Mouse (Mus musculus): Measurements from ENCODE around the gene Psmb8. TPM values are rescaled to one million over a fixed set of nuclear protein-coding genes. Genes with fewer than 3 reads are reported as not detected.

Psmb8 gene
- polyA plus RNA-seq, 1 experiment: 705 TPM

GRCm38 (mm10) chr17:34169279-34169678 lies 28.2 kb upstream of the Psmb8 start:
- DNase-seq: no peak
- Histone ChIP-seq H3K27ac (ENCODE audit: control insufficient read depth, insufficient read depth, low read length) (no peak overlapping the region), H3K4me3 (ENCODE audit: control insufficient read depth, insufficient read depth, low read length) (no peak overlapping the region), H3K4me1 (replicated peaks; ENCODE audit: control insufficient read depth, insufficient read depth, low read length) (peaks cover 14% of the 10 kb centered on the region), H3K36me3 (ENCODE audit: control insufficient read depth, insufficient read depth, low read length) (no peaks in the 10 kb centered on the region), H3K27me3 (ENCODE audit: control insufficient read depth, insufficient read depth, low read length) (no peaks in the 10 kb centered on the region)
- TF ChIP-seq POLR2A (IDR thresholded peaks at IDR 0.05; ENCODE audit: control insufficient read depth, extremely low read depth, insufficient read depth, low read length, poor library complexity) (no peak), CTCF (IDR thresholded peaks at IDR 0.05; ENCODE audit: borderline replicate concordance, control insufficient read depth, extremely low read depth, insufficient read depth, low read length, poor library complexity) (no peak)
- 2% methylated on average over 2 of the region's 2 CpGs for WGBS

- no peaks in the 10 kb centered on the region for H3K27me3 ChIP-seq (ENCODE audit: control insufficient read depth, insufficient read depth, low read length)
- H3K27ac ChIP-seq (ENCODE audit: control insufficient read depth, insufficient read depth, low read length): no peak overlapping the region
- WGBS: 9% methylated on average over 4 of the region's 4 CpGs
- H3K36me3 ChIP-seq (ENCODE audit: control insufficient read depth, insufficient read depth, low read length): no peaks in the 10 kb centered on the region
- no peak overlapping the region for H3K4me3 ChIP-seq (ENCODE audit: control insufficient read depth, insufficient read depth, low read length)
- no peak for DNase-seq
- TF ChIP-seq POLR2A (IDR thresholded peaks at IDR 0.05; ENCODE audit: control insufficient read depth, extremely low read depth, insufficient read depth, low read length, poor library complexity): no peak
- TF ChIP-seq CTCF (IDR thresholded peaks at IDR 0.05; ENCODE audit: borderline replicate concordance, control insufficient read depth, extremely low read depth, insufficient read depth, low read length, poor library complexity): no peak
- H3K4me1 ChIP-seq (replicated peaks; ENCODE audit: control insufficient read depth, insufficient read depth, low read length): peaks cover 10% of the 10 kb centered on the region
Measured at GRCm38 (mm10) chr17:34170487-34170876, 27.0 kb upstream of the Psmb8 start.

GRCm38 (mm10) chr17:34170877-34171498 lies 26.5 kb upstream of the Psmb8 start:
- H3K27me3 ChIP-seq (ENCODE audit: control insufficient read depth, insufficient read depth, low read length): no peaks in the 10 kb centered on the region
- peak; percentile 82 for DNase-seq
- 2% methylated on average over 13 of the region's 13 CpGs for WGBS
- peak overlapping the region; percentile 18 for H3K4me3 ChIP-seq (ENCODE audit: control insufficient read depth, insufficient read depth, low read length)
- peak overlapping the region; percentile 98 for H3K27ac ChIP-seq (ENCODE audit: control insufficient read depth, insufficient read depth, low read length)
- peaks cover 10% of the 10 kb centered on the region for H3K4me1 ChIP-seq (replicated peaks; ENCODE audit: control insufficient read depth, insufficient read depth, low read length)
- TF ChIP-seq CTCF (IDR thresholded peaks at IDR 0.05; ENCODE audit: borderline replicate concordance, control insufficient read depth, extremely low read depth, insufficient read depth, low read length, poor library complexity) (no peak), POLR2A (IDR thresholded peaks at IDR 0.05; ENCODE audit: control insufficient read depth, extremely low read depth, insufficient read depth, low read length, poor library complexity) (no peak)
- H3K36me3 ChIP-seq (ENCODE audit: control insufficient read depth, insufficient read depth, low read length): no peaks in the 10 kb centered on the region

GRCm38 (mm10) chr17:34172528-34172927 lies 25.0 kb upstream of the Psmb8 start:
- Histone ChIP-seq H3K27ac (ENCODE audit: control insufficient read depth, insufficient read depth, low read length) (no peak overlapping the region), H3K4me1 (replicated peaks; ENCODE audit: control insufficient read depth, insufficient read depth, low read length) (peaks cover 10% of the 10 kb centered on the region), H3K36me3 (ENCODE audit: control insufficient read depth, insufficient read depth, low read length) (no peaks in the 10 kb centered on the region), H3K4me3 (ENCODE audit: control insufficient read depth, insufficient read depth, low read length) (no peak overlapping the region), H3K27me3 (ENCODE audit: control insufficient read depth, insufficient read depth, low read length) (no peaks in the 10 kb centered on the region)
- TF ChIP-seq CTCF (IDR thresholded peaks at IDR 0.05; ENCODE audit: borderline replicate concordance, control insufficient read depth, extremely low read depth, insufficient read depth, low read length, poor library complexity) (no peak), POLR2A (IDR thresholded peaks at IDR 0.05; ENCODE audit: control insufficient read depth, extremely low read depth, insufficient read depth, low read length, poor library complexity) (no peak)
- WGBS: 98% methylated on average over 5 of the region's 5 CpGs
- no peak for DNase-seq

- Histone ChIP-seq H3K27ac (ENCODE audit: control insufficient read depth, insufficient read depth, low read length) (peak overlapping the region; percentile 81), H3K4me3 (ENCODE audit: control insufficient read depth, insufficient read depth, low read length) (no peak overlapping the region), H3K4me1 (replicated peaks; ENCODE audit: control insufficient read depth, insufficient read depth, low read length) (peaks cover 10% of the 10 kb centered on the region), H3K27me3 (ENCODE audit: control insufficient read depth, insufficient read depth, low read length) (no peaks in the 10 kb centered on the region), H3K36me3 (ENCODE audit: control insufficient read depth, insufficient read depth, low read length) (no peaks in the 10 kb centered on the region)
- 21% methylated on average over 1 of the region's 1 CpGs for WGBS
- TF ChIP-seq CTCF (IDR thresholded peaks at IDR 0.05; ENCODE audit: borderline replicate concordance, control insufficient read depth, extremely low read depth, insufficient read depth, low read length, poor library complexity): no peak
- no peak for TF ChIP-seq POLR2A (IDR thresholded peaks at IDR 0.05; ENCODE audit: control insufficient read depth, extremely low read depth, insufficient read depth, low read length, poor library complexity)
- no peak for DNase-seq
Measured at GRCm38 (mm10) chr17:34174075-34174474, 23.4 kb upstream of the Psmb8 start.

- no peak for TF ChIP-seq POLR2A (IDR thresholded peaks at IDR 0.05; ENCODE audit: control insufficient read depth, extremely low read depth, insufficient read depth, low read length, poor library complexity)
- no peak for TF ChIP-seq CTCF (IDR thresholded peaks at IDR 0.05; ENCODE audit: borderline replicate concordance, control insufficient read depth, extremely low read depth, insufficient read depth, low read length, poor library complexity)
- no peaks in the 10 kb centered on the region for H3K27me3 ChIP-seq (ENCODE audit: control insufficient read depth, insufficient read depth, low read length)
Measured at GRCm38 (mm10) chr17:34177179-34177578, 20.3 kb upstream of the Psmb8 start.

GRCm38 (mm10) chr17:34179019-34179418 lies 18.5 kb upstream of the Psmb8 start:
- 89% methylated on average over 6 of the region's 6 CpGs for WGBS

More at GRCm38 (mm10) chr17:34177179-34177578, 20.3 kb upstream of the Psmb8 start:
- Histone ChIP-seq H3K4me1 (replicated peaks; ENCODE audit: control insufficient read depth, insufficient read depth, low read length) (peaks cover 7% of the 10 kb centered on the region), H3K4me3 (ENCODE audit: control insufficient read depth, insufficient read depth, low read length) (no peak overlapping the region), H3K27ac (ENCODE audit: control insufficient read depth, insufficient read depth, low read length) (no peak overlapping the region), H3K36me3 (ENCODE audit: control insufficient read depth, insufficient read depth, low read length) (peaks cover 8% of the 10 kb centered on the region; the same call in 1 of the 2 replicates)
- WGBS: 83% methylated on average over 4 of the region's 4 CpGs
- no peak for DNase-seq

More at GRCm38 (mm10) chr17:34179019-34179418, 18.5 kb upstream of the Psmb8 start:
- no peak overlapping the region for H3K4me3 ChIP-seq (ENCODE audit: control insufficient read depth, insufficient read depth, low read length)
- H3K27me3 ChIP-seq (ENCODE audit: control insufficient read depth, insufficient read depth, low read length): no peaks in the 10 kb centered on the region
- peaks cover 6% of the 10 kb centered on the region for H3K4me1 ChIP-seq (replicated peaks; ENCODE audit: control insufficient read depth, insufficient read depth, low read length)
- H3K27ac ChIP-seq (ENCODE audit: control insufficient read depth, insufficient read depth, low read length): no peak overlapping the region
- H3K36me3 ChIP-seq (ENCODE audit: control insufficient read depth, insufficient read depth, low read length): peaks cover 15% of the 10 kb centered on the region
- DNase-seq: no peak
- TF ChIP-seq CTCF (IDR thresholded peaks at IDR 0.05; ENCODE audit: borderline replicate concordance, control insufficient read depth, extremely low read depth, insufficient read depth, low read length, poor library complexity) (no peak), POLR2A (IDR thresholded peaks at IDR 0.05; ENCODE audit: control insufficient read depth, extremely low read depth, insufficient read depth, low read length, poor library complexity) (no peak)

Measured in thymus, adult 2 months (tissue).